Mouse (Mus musculus) forebrain, postnatal 0 days (tissue): ENCODE results near the gene Cops3. TPM values are rescaled to one million over a fixed set of nuclear protein-coding genes. Genes with fewer than 3 reads are reported as not detected.

Experiments used
- ATAC-seq: fragments of 200-750 bp; cut with Nextera tagmentation; 2 replicates; pipeline ENCODE4 v1.8.0; 2017; ENCODE audit warnings: mild to moderate bottlenecking, moderate library complexity
- DNase-seq: peaks from one replicate; pipeline ENCODE4 v3.0.0-alpha.2; 2015
- H3K27ac ChIP-seq: fragments of 300-500 bp; sonication (generic); 2 replicates; pipeline ENCODE4 v1.5.1; 2014; ENCODE audit warnings: low read depth, mild to moderate bottlenecking, antibody characterized with exemption, low read length, moderate library complexity, mixed read lengths
- H3K27me3 ChIP-seq: fragments of 300-500 bp; sonication (generic); 2 replicates; pipeline ENCODE4 v1.6.1; 2014; ENCODE audit warnings: mild to moderate bottlenecking, low read length, mixed read lengths; ENCODE audit not compliant: insufficient read depth
- H3K36me3 ChIP-seq: fragments of 300-500 bp; sonication (generic); 2 replicates; pipeline ENCODE4 v1.6.1; 2014; ENCODE audit warnings: mild to moderate bottlenecking, moderate library complexity; ENCODE audit not compliant: insufficient read depth
- H3K4me1 ChIP-seq: fragments of 300-500 bp; sonication (generic); 2 replicates; pipeline ENCODE4 v1.6.1; 2014; ENCODE audit warnings: antibody characterized with exemption; ENCODE audit not compliant: insufficient read depth
- H3K4me2 ChIP-seq: fragments of 300-500 bp; sonication (generic); 2 replicates; pipeline ENCODE4 v1.6.1; 2014; ENCODE audit warnings: low read depth, mild to moderate bottlenecking, moderate library complexity
- H3K4me3 ChIP-seq: fragments of 300-500 bp; sonication (generic); 2 replicates; pipeline ENCODE4 v1.5.1; 2014; ENCODE audit warnings: low read depth, low read length, mixed read lengths
- H3K9ac ChIP-seq: fragments of 300-500 bp; sonication (generic); 2 replicates; pipeline ENCODE4 v1.6.1; 2014; ENCODE audit warnings: mild to moderate bottlenecking
- H3K9me3 ChIP-seq: fragments of 300-500 bp; sonication (generic); 2 replicates; pipeline ENCODE4 v1.6.1; 2016; ENCODE audit warnings: low read length
- CTCF ChIP-seq: sonication (generic); IDR thresholded peaks from 2 replicates; pipeline ENCODE4 v1.5.1; 2016; ENCODE audit warnings: antibody characterized with exemption, control low read depth, low read depth
- whole genome bisulfite sequencing: fragments of 180-500 bp; shearing (Covaris S2); extraction: QIAGEN DNeasy Blood & Tissue Kit; methylation state at CpG from one replicate; pipeline ENCODE4 v1.1.7; 2014; 5-methylcytosine and 5-hydroxymethylcytosine counted together
- polyA plus RNA-seq: library from polyadenylated mRNA; unstranded; fragments of >200 nt; fragmentation: Nextera tagmentation; extraction: Ambion mirVana; gene quantifications from 2 replicates; pipeline ENCODE4 v1.2.1, GENCODE M21; 2015
- total RNA-seq: library from RNA; depleted of rRNA; stranded (reverse); fragments of >200 nt; gene quantifications from 2 replicates; pipeline ENCODE4 v1.2.3, GENCODE M21; 2014

Gene Cops3
- total and polyA plus RNA-seq, 2 experiments from 2014 or later, result 132 to 158 TPM

GRCm38 (mm10) chr11:59777259-59777658 is 62.4 kb downstream of the Cops3 start:
- 71% methylated on average over 5 of the region's 5 CpGs for WGBS

GRCm38 (mm10) chr11:59775435-59776148 is 64.0 kb downstream of the Cops3 start:
- no peaks in the 10 kb centered on the region for H3K27me3 ChIP-seq
- H3K9me3 ChIP-seq, result no peaks in the 10 kb centered on the region
- no peak overlapping the region for H3K9ac ChIP-seq
- H3K4me1 ChIP-seq, result no peaks in the 10 kb centered on the region
- no peak overlapping the region for H3K4me2 ChIP-seq
- peak; percentile 9; the same call in 1 of the 2 replicates for ATAC-seq
- DNase-seq, result no peak
- no peak overlapping the region for H3K4me3 ChIP-seq
- WGBS, result 86% methylated on average over 13 of the region's 13 CpGs
- peak; percentile 29 for TF ChIP-seq CTCF
- peaks cover 66% of the 10 kb centered on the region for H3K36me3 ChIP-seq
- no peak overlapping the region for H3K27ac ChIP-seq

More at GRCm38 (mm10) chr11:59777259-59777658, 62.4 kb downstream of the Cops3 start:
- ATAC-seq (no peak), DNase-seq (no peak)
- H3K27me3 ChIP-seq, result no peaks in the 10 kb centered on the region
- TF ChIP-seq CTCF, result no peak
- peaks cover 49% of the 10 kb centered on the region for H3K36me3 ChIP-seq
- H3K9me3 ChIP-seq, result no peaks in the 10 kb centered on the region
- H3K4me1 ChIP-seq, result no peaks in the 10 kb centered on the region
- no peak overlapping the region for H3K4me3 ChIP-seq
- H3K9ac ChIP-seq, result no peak overlapping the region
- no peak overlapping the region for H3K4me2 ChIP-seq
- H3K27ac ChIP-seq, result no peak overlapping the region

DNA sequence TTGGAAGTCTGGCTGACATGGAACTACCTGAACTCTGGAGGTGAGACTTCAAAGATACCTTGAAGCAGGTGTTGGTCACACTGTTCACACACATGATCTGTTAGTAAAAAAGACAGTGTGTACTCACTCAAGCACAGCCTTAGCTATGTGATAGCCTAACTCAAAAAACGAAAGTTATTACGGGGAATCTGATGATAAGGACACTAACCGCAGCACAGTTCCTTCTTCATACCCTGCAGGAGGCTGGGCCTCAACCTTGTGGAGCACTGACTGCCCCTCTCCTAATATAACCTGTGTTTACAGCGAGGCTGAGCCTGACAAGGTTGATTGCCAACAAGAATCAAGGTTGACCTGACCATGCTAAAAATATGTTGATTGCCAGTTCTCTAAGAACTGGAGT is 65.1 kb downstream of the Cops3 start:
- DNase-seq (no peak), ATAC-seq (no peak)
- H3K4me2 ChIP-seq, result no peak overlapping the region
- no peak overlapping the region for H3K4me3 ChIP-seq
- H3K27me3 ChIP-seq, result no peaks in the 10 kb centered on the region
- H3K9me3 ChIP-seq, result no peaks in the 10 kb centered on the region
- H3K4me1 ChIP-seq, result no peaks in the 10 kb centered on the region
- WGBS, result 95% methylated on average over 4 of the region's 4 CpGs
- H3K27ac ChIP-seq, result no peak overlapping the region
- peaks cover 77% of the 10 kb centered on the region for H3K36me3 ChIP-seq
- no peak for TF ChIP-seq CTCF
- H3K9ac ChIP-seq, result no peak overlapping the region

DNA sequence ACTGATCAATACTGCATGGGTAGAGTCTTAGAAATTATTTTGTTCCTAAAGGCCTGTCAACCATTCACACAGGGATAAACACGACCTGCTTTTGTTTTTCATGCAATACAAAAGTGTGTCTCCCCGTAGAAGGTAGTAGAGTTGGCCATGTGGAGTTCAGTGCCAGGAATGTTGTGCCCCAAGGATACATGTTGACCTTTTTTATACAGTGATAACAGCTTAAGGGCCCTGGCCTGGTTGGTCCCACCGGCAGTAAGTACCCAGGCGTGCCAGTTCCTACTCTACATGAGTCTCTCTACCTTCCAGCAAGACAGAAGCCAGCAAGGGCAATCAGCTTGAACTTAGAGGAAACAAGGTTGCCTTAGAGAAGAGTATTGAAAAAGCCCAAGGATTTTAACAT is 66.7 kb downstream of the Cops3 start:
- WGBS, result 90% methylated on average over 4 of the region's 4 CpGs
- ATAC-seq (no peak), DNase-seq (no peak)
- no peak for TF ChIP-seq CTCF
- Histone ChIP-seq H3K9ac (no peak overlapping the region), H3K4me3 (no peak overlapping the region), H3K4me1 (no peaks in the 10 kb centered on the region), H3K4me2 (no peak overlapping the region), H3K9me3 (no peaks in the 10 kb centered on the region), H3K27ac (no peak overlapping the region), H3K36me3 (peaks cover 91% of the 10 kb centered on the region), H3K27me3 (no peaks in the 10 kb centered on the region)

DNA sequence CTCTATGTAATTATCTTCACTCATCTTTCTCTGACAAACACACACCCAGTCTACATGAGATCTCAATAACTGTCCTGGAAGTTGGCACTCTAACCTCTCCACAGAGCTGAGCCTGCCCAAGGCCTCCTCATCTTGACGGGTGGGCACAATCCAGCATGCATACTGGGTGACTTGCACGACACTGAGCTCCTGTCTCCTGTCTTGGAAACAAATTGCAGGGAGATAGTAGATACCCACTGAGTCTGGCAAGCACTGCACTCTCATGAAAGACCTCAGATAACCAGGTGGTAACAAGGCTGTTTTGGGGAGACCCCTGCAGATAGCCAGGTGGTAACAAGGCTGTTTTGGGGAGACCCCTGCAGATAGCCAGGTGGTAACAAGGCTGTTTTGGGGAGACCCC is 67.3 kb downstream of the Cops3 start:
- Histone ChIP-seq H3K9me3 (no peaks in the 10 kb centered on the region), H3K36me3 (peaks cover 92% of the 10 kb centered on the region), H3K4me1 (no peaks in the 10 kb centered on the region), H3K27me3 (no peaks in the 10 kb centered on the region), H3K4me2 (no peak overlapping the region), H3K9ac (no peak overlapping the region), H3K27ac (no peak overlapping the region), H3K4me3 (no peak overlapping the region)
- TF ChIP-seq CTCF, result no peak
- 79% methylated on average over 2 of the region's 2 CpGs for WGBS
- no peak for ATAC-seq
- no peak for DNase-seq

DNA sequence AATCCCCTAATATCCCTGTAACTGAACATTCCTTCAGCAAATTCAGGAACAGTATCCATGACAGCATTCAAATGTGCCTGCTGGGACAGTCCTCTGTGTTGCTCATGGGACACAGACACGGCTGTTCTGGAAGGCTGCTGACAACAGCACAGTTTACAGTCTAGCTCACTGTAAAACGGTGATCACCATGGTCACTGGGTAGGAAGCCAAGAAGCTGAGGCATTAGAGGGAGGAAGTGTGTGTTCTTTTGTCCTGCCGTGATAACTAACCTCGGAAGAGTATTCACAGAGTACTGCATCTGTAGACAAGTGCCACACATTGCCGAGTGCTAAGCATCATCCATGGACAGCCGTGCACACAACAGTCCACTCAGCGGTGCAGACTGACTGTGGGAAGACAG is 68.9 kb downstream of the Cops3 start:
- Histone ChIP-seq H3K27me3 (no peaks in the 10 kb centered on the region), H3K4me3 (no peak overlapping the region), H3K27ac (no peak overlapping the region), H3K4me1 (no peaks in the 10 kb centered on the region), H3K36me3 (peaks cover 91% of the 10 kb centered on the region), H3K9me3 (no peaks in the 10 kb centered on the region), H3K9ac (no peak overlapping the region), H3K4me2 (no peak overlapping the region)
- ATAC-seq, result no peak
- DNase-seq, result no peak
- WGBS, result 74% methylated on average over 7 of the region's 7 CpGs
- TF ChIP-seq CTCF, result no peak

GRCm38 (mm10) chr11:59769738-59770137 is 69.9 kb downstream of the Cops3 start:
- peaks cover 94% of the 10 kb centered on the region for H3K36me3 ChIP-seq
- H3K27me3 ChIP-seq, result no peaks in the 10 kb centered on the region
- H3K27ac ChIP-seq, result no peak overlapping the region
- H3K4me2 ChIP-seq, result no peak overlapping the region
- TF ChIP-seq CTCF, result no peak
- no peaks in the 10 kb centered on the region for H3K9me3 ChIP-seq
- ATAC-seq (no peak), DNase-seq (no peak)
- no peak overlapping the region for H3K4me3 ChIP-seq
- H3K4me1 ChIP-seq, result no peaks in the 10 kb centered on the region
- no peak overlapping the region for H3K9ac ChIP-seq
- WGBS, result 86% methylated on average over 6 of the region's 6 CpGs
